Mouse (Mus musculus) large intestine, adult 2 months (tissue): ENCODE data around the gene Ehd3. TPM values are rescaled to one million over a fixed set of nuclear protein-coding genes. Genes with fewer than 3 reads are reported as not detected.

ENCODE experiments used
- DNase-seq: peaks from one replicate; pipeline ENCODE4 v3.0.0-alpha.2; 2012; ENCODE audit warnings: low read depth, low spot score
- WGBS: fragments of 180-500 bp; shearing (Covaris S2); methylation state at CpG from one replicate; pipeline ENCODE4 v1.1.7; 2018; 5-methylcytosine and 5-hydroxymethylcytosine counted together
- polyA plus RNA-seq: library from polyadenylated mRNA; depleted of rRNA; stranded (reverse); fragments of >200 nt; gene quantifications from 2 replicates; pipeline ENCODE4 v1.2.3, GENCODE M21; 2012; rRNA removed

The Ehd3 gene
- polyA plus RNA-seq = 4.3 and 5.3 TPM in 2 replicates

DNA sequence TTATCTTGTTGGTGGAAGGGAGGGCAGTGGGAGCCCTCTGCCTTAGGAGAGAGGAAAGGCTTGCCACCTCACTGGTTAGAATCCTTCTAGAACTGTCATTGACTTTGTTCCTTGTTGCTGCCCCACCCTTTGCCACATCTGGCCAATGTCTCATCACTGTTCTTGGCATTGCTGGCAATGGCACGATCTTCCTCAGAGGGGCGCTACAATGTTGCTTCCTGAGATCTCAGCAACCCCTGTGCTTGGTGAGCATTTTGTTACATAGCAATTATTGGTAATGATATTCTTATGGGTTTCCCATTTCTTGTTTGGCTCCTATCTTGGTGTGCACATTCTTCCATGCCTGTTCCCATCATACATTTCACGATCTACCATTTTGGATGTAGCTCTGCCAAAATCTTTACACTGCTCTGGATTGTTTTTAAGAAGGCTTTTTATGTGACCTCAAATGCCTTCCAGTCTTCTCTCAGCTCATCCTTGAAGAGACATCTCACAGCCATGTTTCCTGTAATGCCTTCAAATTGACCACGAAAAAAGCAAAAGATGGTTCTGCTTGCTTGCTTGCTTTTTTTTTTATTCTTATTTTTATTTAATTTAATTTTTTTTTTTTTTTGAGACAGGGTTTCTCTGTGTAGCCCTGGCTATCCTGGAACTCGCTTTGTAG lies at the start of gene Ehd3:
Gene Ehd3 (plus strand): TSS at position 614 of the 664 bp plus-strand sequence.
- no peak for DNase-seq
- WGBS = 89% methylated on average over 5 of the region's 5 CpGs

- 57% methylated on average over 8 of the region's 8 CpGs for WGBS
- no peak for DNase-seq
Observed at GRCm38 (mm10) chr17:73770964-73771363, 33.0 kb upstream of the Ehd3 start.

DNA sequence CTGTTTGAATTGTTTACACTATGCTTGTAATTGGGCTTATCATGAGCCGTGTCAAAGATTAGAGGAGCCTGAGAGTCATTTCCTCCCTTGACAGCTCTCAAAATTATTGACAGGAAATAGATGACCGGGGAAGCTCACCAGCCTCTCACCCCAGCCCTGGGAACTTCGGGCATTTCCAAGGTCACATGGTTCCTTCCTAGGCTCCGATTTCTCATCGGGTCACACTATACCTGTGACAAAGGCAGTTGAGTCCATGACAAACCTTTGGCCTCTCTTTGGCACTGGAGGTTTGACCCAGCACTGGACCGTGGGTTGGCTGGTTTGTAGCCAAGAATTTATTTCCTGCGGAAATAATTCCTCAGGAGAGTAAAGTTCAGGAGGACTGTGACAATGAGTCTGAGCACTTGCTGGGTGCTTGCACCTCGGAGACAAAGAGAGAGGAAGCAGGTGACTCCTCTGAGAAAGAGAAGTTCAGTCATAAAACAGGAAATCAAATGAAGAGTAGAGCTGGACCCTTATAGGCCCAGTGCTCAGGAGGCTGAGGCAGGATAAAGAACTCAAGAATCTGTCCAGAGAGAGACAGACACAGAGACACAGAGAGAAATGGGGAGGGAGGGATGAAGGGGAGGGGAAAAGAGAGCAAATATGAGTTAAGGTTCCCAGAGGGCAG lies 17.2 kb upstream of the Ehd3 start:
- DNase-seq = no peak
- WGBS = 38% methylated on average over 8 of the region's 8 CpGs

DNA sequence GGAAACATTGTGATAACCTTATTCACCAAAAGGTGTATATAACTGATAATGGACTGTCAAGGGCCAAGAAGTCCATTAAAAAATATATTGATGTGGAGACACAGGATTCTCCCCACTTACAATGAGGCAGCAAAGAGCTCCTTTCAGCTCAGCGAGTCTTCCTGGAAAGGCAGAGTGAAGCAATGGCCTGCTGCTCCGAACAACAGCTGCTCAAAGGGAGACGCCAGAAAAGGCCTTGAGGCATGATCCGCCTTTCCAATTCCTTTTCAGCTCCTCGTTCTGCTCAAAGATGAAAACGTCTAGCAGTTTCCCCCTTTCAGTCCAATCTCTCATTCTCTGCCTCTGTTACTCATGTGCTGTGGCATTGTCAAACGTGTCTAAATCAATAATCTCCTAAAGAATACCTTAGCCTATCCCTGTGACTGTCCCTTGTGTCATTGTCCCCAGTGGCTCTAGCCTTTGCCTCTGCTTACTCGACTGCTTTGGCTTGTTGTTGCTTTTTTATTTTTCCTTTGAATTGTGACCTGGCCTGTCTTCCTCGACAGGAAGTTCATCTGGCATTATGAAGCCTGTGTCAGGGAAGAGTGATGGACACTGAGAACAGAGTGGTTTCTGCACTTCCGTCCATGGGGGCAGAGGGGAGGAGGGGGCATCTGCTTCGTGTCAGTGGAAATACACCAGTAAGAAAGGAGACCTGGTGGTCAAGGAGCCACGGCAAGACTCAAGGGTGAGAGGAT lies 13.5 kb upstream of the Ehd3 start:
- no peak for DNase-seq
- 52% methylated on average over 12 of the region's 12 CpGs for WGBS

DNA sequence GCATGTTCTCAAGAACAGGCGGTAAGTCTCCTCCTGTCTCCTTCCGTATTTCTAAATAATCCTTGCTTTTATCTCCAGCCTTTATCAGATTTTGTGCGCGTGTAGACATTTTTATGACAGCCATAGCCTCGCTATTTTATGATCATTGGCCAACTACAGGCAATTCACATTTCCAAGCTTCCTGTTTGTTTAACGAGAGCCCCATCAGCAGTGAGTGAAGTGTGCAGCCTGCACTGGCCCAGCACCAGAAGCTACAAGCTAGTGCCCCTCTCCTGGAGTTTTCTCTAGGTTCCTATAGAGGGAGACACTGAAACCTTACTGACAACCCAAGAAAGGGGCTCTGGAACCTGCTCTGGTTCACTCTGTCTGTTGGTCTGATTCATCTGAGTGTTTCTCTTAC lies 7.1 kb upstream of the Ehd3 start:
- WGBS = 6% methylated on average over 6 of the region's 6 CpGs
- peak; percentile 37 for DNase-seq

DNA sequence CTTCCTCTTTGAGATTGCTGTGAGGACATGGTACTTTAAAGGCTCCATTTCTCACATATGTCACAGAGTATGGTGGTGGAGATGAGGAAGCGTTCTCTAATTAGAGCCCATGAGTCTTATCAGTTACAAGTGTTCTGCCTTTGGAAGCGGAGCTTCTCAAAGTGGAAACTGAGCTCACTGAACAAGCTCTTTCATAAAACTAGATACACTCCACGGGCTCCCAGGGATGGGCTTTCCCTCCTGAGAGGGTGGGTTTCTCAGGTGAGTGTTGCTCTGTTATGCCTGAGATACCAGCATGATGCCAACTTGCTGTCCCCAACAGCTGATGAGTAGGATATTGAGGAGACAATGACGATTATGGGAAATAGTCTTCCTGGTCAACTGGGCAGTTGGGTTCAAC lies 6.2 kb upstream of the Ehd3 start:
- 86% methylated on average over 4 of the region's 4 CpGs for WGBS
- no peak for DNase-seq

DNA sequence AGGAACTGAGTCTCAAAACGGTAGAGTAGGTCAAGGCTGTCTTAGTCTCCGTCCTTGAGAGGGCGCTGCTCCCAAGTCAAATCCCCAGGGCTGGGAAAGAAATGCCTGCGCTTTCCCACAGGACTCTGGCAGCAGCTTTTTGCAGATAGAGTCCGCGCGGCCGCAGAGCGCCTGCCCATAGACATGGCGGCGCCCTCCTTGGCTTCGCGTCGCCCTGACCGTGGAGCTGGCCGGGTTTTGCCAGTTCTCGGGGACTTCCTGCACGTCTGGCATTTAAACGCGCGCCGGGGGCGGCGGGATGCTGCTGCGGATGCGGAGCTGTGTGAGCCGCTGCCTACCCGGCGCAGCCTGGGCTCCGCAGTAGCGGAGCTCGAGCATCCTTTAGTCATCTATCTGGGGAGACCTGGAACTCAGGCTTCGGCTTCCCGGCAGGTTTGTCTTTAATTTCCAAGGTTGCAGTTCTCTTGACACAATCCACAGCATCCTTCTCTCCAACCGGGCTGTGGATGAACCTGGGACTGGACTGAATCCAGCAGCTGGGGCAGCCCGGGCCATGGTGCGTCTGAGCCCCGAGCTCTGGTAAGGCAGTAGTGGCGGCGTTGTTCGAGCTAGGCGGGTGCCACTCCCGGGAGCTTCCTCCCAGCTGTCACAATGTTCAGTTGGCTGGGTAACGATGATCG lies 798 bp downstream of the Ehd3 start:
- WGBS = 2% methylated on average over 45 of the region's 45 CpGs
- DNase-seq = peak; percentile 3

GRCm38 (mm10) chr17:73806331-73806730 lies 2.4 kb downstream of the Ehd3 start:
- 67% methylated on average over 6 of the region's 6 CpGs for WGBS
- no peak for DNase-seq

DNA sequence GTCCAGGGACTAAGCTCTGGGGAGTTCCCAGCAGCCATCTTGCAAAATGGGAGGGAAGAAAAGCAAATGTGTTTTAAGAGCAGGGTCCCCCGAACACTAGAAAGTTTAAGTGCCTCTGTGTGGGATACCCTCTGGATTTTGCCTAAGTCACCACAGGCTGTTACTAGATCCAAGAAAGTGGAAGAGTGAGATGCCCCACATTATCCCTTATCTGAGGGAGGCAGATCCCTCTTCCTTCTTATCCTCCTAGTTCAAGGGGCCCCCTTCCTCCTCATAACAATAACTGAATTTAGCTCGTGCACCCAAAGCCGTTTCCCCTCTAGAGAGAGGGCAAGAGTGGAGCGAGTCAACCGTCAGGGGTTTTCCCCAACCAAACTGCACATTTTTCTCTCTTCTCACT lies 3.3 kb downstream of the Ehd3 start:
- 85% methylated on average over 5 of the region's 5 CpGs for WGBS
- no peak for DNase-seq

DNA sequence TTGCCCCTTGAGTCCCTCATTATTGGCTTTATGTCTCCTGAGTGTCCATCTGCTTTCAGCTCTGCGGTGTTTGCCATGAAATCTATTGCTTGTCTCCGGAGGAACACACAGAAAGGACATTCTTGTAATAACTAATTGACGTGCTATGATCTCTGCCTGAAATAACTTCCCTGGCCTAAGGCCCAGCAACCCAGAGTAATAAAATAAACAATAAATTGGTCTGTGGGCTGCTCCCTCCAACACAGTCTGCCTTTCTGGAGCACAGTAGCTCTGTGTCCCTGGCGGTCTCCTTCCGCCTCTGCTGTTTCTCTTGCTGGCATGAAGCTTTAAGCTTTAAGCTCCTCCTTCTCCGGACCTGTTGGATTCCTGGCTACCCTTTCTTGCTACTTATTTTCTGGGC lies 4.5 kb downstream of the Ehd3 start:
- 48% methylated on average over 6 of the region's 6 CpGs for WGBS

DNA sequence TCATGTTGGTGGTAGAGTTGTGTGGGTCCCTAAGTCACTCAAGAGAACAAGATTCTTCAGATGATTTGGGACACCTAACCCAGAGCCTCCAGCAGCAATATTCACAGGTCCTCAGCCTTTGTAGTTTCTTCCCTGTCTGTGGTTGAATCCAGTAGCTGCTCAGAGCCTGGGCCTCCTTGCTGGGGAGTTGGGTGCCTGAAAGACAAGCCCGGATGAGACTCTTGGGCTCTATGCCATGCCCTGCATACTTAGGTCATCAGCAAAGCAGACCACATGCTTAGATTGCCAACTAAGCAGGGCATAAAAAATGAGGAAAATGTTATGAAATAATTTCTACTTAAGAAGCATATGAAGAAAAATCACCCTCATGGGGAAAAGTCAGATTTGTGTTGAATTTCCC lies 6.9 kb downstream of the Ehd3 start:
- DNase-seq = no peak
- WGBS = 49% methylated on average over 1 of the region's 1 CpGs

More for the DNA sequence above, 4.5 kb downstream of the Ehd3 start:
- no peak for DNase-seq

DNA sequence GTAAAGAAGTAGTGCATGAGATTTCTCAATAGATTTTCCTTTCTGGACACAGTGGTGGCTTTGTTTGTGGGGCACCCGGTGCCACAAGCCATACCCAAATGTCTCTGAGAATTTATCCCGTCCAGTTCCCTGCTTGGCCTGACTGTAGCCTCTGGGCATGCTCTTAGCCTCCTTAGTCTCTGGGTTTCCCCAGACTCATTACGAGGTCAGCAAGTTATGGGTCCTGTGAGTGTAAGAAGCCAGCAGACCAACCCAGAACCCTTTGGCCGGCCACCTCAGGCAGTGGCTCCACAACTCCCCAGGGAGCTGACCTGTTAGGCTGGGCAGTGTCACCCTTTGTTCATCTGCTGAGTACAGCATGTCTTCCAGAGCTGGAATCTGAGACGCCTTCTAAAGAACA lies 7.6 kb downstream of the Ehd3 start:
- 79% methylated on average over 5 of the region's 5 CpGs for WGBS
- DNase-seq = no peak

DNA sequence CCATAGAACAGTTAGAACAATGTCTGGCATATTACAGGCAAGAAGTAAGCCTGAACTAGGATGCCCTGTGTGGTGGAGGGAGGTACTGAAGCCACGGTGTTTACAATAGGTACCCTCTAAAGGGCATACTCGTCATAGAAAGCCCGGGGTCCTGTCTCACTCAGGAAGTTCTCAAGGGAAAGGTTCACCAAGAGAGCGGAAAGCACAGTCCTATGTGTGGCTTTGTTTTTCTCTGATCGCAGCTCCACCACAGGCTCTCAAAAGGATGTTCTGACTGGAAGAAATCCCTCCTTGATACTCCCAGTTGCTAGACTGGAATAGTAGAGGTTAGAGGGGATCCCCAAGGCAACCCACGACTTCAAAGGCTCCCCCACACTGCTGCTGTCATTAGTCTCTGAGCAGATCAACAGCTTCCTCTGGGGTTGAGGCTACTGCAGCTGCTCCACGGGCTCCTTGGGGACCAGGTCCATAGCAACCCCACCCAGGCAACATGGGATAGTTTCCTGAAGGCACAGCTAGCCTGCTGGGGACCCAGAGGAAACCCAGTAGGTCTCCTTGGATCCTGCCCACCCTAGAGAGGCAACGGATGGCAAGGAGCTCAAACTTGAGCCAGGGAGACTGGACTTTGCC lies 9.2 kb downstream of the Ehd3 start:
- DNase-seq = no peak
- 65% methylated on average over 8 of the region's 8 CpGs for WGBS

- DNase-seq = no peak
- WGBS = 81% methylated on average over 6 of the region's 6 CpGs
Observed at GRCm38 (mm10) chr17:73814500-73815190, 10.7 kb downstream of the Ehd3 start.

GRCm38 (mm10) chr17:73817697-73818380 lies 13.9 kb downstream of the Ehd3 start:
- WGBS = 72% methylated on average over 9 of the region's 9 CpGs
- no peak for DNase-seq

DNA sequence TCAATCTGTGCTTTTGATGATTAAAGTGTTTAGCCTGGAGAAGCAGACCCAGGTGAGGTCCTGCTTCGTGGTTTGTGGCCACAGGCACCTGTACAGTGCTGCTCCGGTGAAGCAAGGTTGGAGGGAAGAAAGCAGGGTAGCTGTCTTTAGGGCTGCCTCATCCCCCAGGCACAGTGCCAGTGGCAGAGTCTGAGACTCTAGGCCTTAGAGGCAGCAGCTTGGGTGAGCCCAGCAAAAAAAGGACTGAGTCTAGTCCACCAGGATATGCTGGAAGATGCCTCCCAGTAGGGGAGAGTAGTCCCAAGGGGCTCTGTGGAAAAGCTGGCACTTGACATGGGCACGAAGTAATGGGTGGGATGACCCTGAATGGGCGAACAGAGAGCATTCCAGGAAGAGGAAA lies 15.0 kb downstream of the Ehd3 start:
- DNase-seq = no peak
- 56% methylated on average over 4 of the region's 4 CpGs for WGBS

- 61% methylated on average over 4 of the region's 4 CpGs for WGBS
- DNase-seq = no peak
Observed at GRCm38 (mm10) chr17:73820726-73821125, 16.8 kb downstream of the Ehd3 start.

DNA sequence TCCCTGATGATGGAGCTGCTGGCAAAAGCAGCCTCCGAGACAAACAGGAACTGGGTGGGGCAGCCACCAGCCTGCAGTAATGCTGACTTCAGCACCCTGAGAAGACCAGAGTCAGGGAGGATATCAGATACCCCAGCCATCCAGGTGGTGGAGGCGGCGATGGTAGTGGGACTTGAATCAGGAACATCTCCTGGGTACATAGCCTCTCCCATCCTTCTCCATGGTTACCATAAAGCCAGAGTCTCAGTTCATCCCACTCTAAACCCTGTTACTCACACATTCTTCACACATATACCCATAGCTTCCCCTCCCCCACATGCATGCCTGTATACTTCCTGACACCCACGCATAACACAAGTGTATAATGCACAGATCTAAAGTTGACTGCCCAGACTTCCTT lies 18.3 kb downstream of the Ehd3 start:
- no peak for DNase-seq
- WGBS = 75% methylated on average over 4 of the region's 4 CpGs
